Mouse (Mus musculus) neural tube, embryonic 12.5 days (tissue): ENCODE measurements around the gene Frem1. TPM values are rescaled to one million over a fixed set of nuclear protein-coding genes. Genes with fewer than 3 reads are reported as not detected.

Experiments
- ATAC-seq: fragments of 200-750 bp; cut with Nextera tagmentation; 2 replicates; pipeline ENCODE4 v1.8.0; 2017; ENCODE audit warnings: low read depth, mild to moderate bottlenecking, moderate TSS enrichment, moderate library complexity; ENCODE audit not compliant: low FRiP score
- H3K27ac ChIP-seq: fragments of 300-500 bp; sonication (generic); 2 replicates; pipeline ENCODE4 v1.5.1; 2016
- H3K27me3 ChIP-seq: fragments of 300-500 bp; sonication (generic); replicated peaks from 2 replicates; pipeline ENCODE4 v1.6.1; 2016; ENCODE audit warnings: mild to moderate bottlenecking
- H3K36me3 ChIP-seq: fragments of 300-500 bp; sonication (generic); 2 replicates; pipeline ENCODE4 v1.6.1; 2016; ENCODE audit warnings: mild to moderate bottlenecking
- H3K4me1 ChIP-seq: fragments of 300-500 bp; sonication (generic); 2 replicates; pipeline ENCODE4 v1.6.1; 2016
- H3K4me2 ChIP-seq: fragments of 300-500 bp; sonication (generic); replicated peaks from 2 replicates; pipeline ENCODE4 v1.6.1; 2016; ENCODE audit warnings: mild to moderate bottlenecking
- H3K4me3 ChIP-seq: fragments of 300-500 bp; sonication (generic); 2 replicates; pipeline ENCODE4 v1.5.1; 2016
- H3K9ac ChIP-seq: fragments of 300-500 bp; sonication (generic); 2 replicates; pipeline ENCODE4 v1.6.1; 2016; ENCODE audit warnings: mild to moderate bottlenecking
- H3K9me3 ChIP-seq: fragments of 300-500 bp; sonication (generic); 2 replicates; pipeline ENCODE4 v1.6.1; 2016; ENCODE audit warnings: mild to moderate bottlenecking
- WGBS: fragments of 180-500 bp; shearing (Covaris S2); methylation state at CpG from one replicate; pipeline ENCODE4 v1.1.7; 2016; 5-methylcytosine and 5-hydroxymethylcytosine counted together
- polyA plus RNA-seq: library from polyadenylated mRNA; unstranded; fragments of >200 nt; fragmentation: Nextera tagmentation; extraction: Ambion mirVana; gene quantifications from 2 replicates; pipeline ENCODE4 v1.2.1, GENCODE M21; 2016

Gene Frem1
- polyA plus RNA-seq, 1 experiment from 2014 or later, result 2.5 TPM

DNA sequence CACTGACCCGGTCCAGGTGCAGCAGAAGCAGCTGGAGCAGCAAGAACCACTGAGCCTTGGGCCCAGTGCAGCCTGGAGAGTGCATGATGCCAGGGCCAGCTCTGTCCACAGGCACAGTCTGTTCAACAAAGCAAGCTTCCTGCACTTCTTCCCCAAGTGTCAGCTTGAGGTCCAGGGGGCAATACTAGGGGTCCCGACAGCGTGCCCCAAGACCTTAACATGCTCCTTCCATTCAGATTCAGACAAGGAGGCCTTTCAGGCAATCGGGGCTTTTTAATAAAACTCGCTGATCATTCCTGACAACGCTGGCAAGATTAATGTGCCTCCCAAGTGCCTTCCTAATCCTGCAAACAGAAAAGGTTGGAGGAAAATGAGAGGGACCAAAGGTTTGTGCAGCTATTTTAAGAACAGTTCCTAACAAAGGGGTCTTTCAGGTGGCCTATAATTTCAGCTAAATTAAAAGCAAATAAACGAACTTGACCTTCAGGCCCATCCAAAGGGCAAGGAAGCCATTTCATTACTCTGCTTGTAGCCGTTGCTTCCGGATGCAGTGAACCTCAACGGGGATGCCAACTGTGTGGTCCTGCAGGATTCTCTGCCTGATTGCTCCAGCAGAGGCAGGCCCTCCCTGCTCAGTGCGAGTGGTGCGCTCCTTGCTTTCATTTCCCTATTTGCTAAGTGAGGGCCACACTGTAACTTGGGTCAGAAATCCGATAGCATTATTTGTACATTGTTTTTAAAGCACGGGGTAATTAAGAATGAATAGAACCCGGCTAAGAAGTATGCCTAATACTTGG lies 31.2 kb downstream of the Frem1 start:
- Histone ChIP-seq H3K27ac (no peak overlapping the region), H3K36me3 (no peaks in the 10 kb centered on the region), H3K4me2 (no peak overlapping the region), H3K4me1 (peaks cover 10% of the 10 kb centered on the region), H3K9ac (no peak overlapping the region), H3K4me3 (no peak overlapping the region), H3K27me3 (no peaks in the 10 kb centered on the region; the same call in 1 of the 2 replicates), H3K9me3 (no peaks in the 10 kb centered on the region)
- ATAC-seq, result no peak
- WGBS, result 35% methylated on average over 15 of the region's 15 CpGs

DNA sequence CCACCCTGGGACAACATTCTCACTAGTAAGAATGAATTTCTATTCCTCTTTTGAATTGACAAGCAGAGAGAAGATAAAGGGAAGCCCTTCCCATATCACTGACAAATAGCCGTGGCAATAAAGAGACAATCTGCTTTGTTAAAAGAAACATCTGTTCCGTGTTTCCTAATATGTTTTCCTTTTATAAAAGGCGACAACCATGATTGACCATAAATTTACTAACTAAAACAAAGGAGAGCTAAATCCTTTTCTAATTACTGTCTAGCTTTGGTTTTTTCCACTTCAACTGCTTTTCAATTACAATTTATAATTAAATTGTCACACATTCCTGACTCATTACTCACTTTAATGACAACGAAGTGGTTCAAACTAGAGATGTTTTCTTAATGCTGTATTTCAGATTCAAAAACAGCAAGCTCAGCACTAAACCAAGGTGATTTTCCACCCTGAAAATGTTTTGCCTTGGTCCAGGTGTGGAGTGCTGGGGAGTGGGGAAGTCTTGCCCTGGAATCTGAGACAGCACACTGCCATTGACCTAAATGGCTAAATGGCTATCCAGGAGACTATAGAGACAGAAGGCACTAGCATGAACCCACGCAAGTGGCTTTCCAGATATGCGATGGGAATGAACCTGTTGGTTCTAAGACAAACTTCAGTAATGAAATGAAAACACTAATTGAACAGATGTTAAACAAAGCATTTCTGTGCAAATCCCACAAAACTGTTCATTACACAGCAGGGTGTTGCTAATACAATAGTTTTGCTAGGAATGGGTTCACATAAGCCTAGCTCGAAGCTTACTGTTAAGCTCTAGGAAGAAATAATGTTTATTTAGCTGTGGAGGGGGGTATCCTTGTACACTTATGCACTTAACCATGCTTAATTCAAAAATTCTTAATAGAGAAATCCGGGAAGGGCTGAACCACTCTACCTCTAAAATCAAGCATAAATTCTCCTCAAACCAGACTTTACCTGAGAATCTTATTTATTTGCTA lies 33.7 kb downstream of the Frem1 start:
- no peaks in the 10 kb centered on the region; the same call in 1 of the 2 replicates for H3K27me3 ChIP-seq
- WGBS, result 46% methylated on average over 8 of the region's 8 CpGs
- H3K4me2 ChIP-seq, result no peak overlapping the region
- ATAC-seq, result no peak; the same call in 1 of the 2 replicates
- H3K4me3 ChIP-seq, result no peak overlapping the region
- no peaks in the 10 kb centered on the region for H3K9me3 ChIP-seq
- H3K9ac ChIP-seq, result no peak overlapping the region
- no peak overlapping the region for H3K27ac ChIP-seq
- H3K36me3 ChIP-seq, result no peaks in the 10 kb centered on the region
- peaks cover 10% of the 10 kb centered on the region for H3K4me1 ChIP-seq

DNA sequence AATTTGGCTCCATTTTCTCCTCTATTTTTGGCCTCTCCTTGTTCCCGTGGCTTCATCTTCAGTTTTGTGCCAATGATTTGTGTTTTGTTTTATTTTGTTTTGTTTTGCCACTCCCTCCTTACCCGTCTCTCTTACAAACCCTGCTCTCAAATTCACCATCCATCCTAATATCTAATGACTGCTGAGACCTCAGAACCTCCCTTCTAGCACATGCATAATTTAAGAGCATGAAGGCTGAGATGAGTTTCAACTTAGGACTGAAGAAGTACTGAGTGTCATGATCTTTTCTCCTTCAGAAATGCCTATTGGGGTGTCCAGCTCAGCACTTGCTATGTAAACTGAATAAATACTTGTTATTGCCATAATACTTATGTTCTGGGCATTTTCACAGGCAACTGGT lies 37.6 kb downstream of the Frem1 start:
- no peaks in the 10 kb centered on the region for H3K9me3 ChIP-seq
- H3K36me3 ChIP-seq, result no peaks in the 10 kb centered on the region
- H3K4me2 ChIP-seq, result no peak overlapping the region
- H3K4me3 ChIP-seq, result no peak overlapping the region
- H3K9ac ChIP-seq, result no peak overlapping the region
- ATAC-seq, result no peak
- no peak overlapping the region for H3K27ac ChIP-seq
- WGBS, result 81% methylated on average over 2 of the region's 2 CpGs
- H3K27me3 ChIP-seq, result no peaks in the 10 kb centered on the region
- no peaks in the 10 kb centered on the region for H3K4me1 ChIP-seq

DNA sequence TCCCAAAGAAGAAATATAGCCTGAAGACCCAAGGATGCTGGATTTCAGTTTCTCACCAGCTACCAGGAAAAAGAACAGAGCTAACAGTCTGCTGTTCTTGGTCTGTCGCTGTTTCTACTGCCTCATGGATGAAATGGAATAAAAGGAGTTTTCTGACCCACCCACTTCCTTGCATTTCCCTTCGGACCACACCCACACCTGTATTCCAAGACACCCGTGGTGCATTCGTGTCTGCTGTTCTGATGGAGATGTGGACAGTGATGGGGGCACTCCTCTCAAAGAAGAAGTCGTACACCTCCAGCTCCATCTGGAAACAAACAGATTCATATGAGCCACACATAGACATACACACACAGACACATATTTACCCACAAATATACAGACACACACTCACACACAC lies 48.1 kb downstream of the Frem1 start:
- H3K27me3 ChIP-seq, result no peaks in the 10 kb centered on the region
- no peak overlapping the region for H3K4me3 ChIP-seq
- no peak for ATAC-seq
- 85% methylated on average over 5 of the region's 5 CpGs for WGBS
- no peak overlapping the region for H3K9ac ChIP-seq
- no peaks in the 10 kb centered on the region for H3K9me3 ChIP-seq
- H3K4me2 ChIP-seq, result no peak overlapping the region
- H3K27ac ChIP-seq, result no peak overlapping the region
- H3K4me1 ChIP-seq, result no peaks in the 10 kb centered on the region
- H3K36me3 ChIP-seq, result no peaks in the 10 kb centered on the region

DNA sequence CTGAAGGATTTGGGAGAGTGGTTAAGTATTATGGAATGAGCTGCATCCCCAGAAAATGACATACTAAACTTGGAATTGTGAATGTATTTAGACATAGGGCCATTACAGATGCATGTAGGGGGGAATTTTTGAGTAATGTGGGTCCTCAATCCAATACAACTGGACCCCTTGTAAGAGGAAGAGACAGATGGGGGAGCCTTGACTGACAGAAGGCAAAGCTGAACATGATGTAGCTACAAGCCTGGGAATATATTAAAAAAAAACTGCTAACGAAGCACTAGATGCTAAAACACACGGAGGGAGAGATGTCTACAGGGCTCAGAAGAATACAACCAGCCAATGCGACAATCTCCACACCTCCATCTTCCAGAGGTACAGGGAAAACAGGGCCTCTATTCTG lies 60.1 kb downstream of the Frem1 start:
- H3K4me1 ChIP-seq, result no peaks in the 10 kb centered on the region
- ATAC-seq, result no peak
- H3K9ac ChIP-seq, result no peak overlapping the region
- no peak overlapping the region for H3K27ac ChIP-seq
- no peaks in the 10 kb centered on the region for H3K36me3 ChIP-seq
- WGBS, result 95% methylated on average over 3 of the region's 3 CpGs
- no peaks in the 10 kb centered on the region for H3K27me3 ChIP-seq
- no peaks in the 10 kb centered on the region for H3K9me3 ChIP-seq
- no peak overlapping the region for H3K4me3 ChIP-seq
- no peak overlapping the region for H3K4me2 ChIP-seq

DNA sequence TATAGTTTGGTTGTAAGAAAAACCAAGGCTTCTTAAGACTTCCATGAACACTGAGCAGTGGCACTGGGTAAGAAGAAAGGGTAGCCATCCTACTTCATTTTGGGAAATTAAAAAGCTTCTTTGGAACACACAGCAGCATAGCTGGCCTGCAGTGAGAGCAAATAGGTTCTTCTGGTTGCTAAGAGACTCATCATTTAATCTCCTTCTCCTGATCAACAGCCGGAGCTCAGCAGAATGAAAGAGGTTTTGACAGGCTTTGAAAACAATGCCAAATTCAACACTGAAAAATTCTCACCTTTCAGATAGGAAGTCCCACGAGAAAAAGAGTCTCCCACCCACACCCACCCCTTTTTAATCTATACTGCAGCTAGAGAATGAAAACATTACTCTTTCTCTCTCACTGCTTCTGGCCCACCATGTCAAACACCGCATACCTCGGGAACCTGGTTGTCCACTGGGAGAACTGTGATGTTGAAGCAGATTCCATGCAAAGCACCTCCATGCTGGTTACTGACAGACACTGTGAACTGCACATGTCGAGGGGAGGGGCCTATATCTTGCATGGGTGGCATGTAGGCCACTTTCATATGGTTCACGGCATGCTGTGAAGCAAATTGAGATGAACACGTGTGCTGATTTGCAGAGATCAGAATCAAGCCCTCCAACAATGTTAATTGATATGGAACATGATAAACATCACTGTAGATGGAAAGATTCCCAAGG lies 61.0 kb downstream of the Frem1 start:
- Histone ChIP-seq H3K36me3 (no peaks in the 10 kb centered on the region), H3K4me1 (no peaks in the 10 kb centered on the region), H3K4me2 (no peak overlapping the region), H3K27me3 (no peaks in the 10 kb centered on the region), H3K9ac (no peak overlapping the region), H3K9me3 (no peaks in the 10 kb centered on the region), H3K27ac (no peak overlapping the region), H3K4me3 (no peak overlapping the region)
- 78% methylated on average over 7 of the region's 7 CpGs for WGBS
- no peak for ATAC-seq

DNA sequence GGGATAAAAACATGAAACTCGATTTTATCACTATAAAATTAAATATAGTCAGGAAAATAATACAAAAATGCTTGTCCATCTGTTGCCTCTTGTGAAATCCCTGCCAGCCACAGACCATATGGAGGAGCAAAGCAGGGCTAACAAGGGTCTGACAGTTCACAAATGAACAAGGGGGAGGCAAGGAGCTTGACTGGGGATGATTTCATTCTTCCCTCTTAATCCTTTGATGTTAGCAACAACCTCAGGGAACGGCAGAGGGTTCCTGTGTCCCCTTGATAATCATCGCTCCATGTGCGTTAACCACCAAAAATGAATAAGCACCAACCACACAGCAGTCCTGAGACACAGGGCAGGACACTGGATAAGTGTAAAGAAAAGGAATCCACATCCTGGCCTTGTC lies 79.8 kb downstream of the Frem1 start:
- ATAC-seq, result no peak
- WGBS, result 64% methylated on average over 4 of the region's 4 CpGs
- no peak overlapping the region for H3K27ac ChIP-seq
- no peak overlapping the region for H3K4me2 ChIP-seq
- no peaks in the 10 kb centered on the region for H3K9me3 ChIP-seq
- H3K4me1 ChIP-seq, result no peaks in the 10 kb centered on the region
- no peaks in the 10 kb centered on the region for H3K36me3 ChIP-seq
- no peaks in the 10 kb centered on the region for H3K27me3 ChIP-seq
- no peak overlapping the region for H3K9ac ChIP-seq
- no peak overlapping the region for H3K4me3 ChIP-seq

DNA sequence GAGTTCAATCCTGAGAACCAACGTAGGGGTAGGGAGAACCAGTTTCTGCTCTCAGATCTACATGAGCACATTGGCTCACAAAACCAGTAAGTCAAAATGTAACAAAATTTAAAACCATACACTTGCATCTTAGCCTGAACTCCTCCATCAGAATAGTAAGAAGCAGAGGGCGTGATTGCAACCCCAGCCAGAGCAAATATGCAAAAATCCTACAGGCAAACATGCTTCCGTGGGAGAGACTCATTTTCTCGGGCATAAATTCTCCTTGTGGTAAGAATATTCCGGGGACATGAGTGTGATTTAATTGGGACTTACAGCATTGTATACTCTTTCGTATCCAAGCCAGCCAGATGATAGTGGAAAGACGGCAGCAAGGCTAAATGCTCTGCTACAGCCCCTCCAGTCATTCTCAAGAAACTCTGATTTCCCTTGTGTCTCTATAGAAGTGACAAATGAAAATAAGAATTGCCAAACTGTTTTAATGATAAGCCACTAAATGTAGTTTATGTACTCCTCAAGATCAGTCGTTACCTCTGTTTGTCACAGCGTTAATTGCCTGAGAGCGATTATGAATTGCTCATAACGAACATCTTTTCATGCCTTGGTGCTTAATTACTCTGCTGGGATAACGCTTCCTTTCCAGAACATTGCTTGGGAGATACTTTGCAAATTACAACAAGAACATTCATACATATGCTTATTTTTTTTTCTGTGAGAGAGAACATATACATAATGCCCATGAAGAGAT lies 81.1 kb downstream of the Frem1 start:
- Histone ChIP-seq H3K4me2 (no peak overlapping the region), H3K27ac (no peak overlapping the region), H3K36me3 (no peaks in the 10 kb centered on the region), H3K4me3 (no peak overlapping the region), H3K9ac (no peak overlapping the region), H3K9me3 (no peaks in the 10 kb centered on the region), H3K27me3 (no peaks in the 10 kb centered on the region), H3K4me1 (no peaks in the 10 kb centered on the region)
- 80% methylated on average over 12 of the region's 12 CpGs for WGBS
- ATAC-seq, result no peak

DNA sequence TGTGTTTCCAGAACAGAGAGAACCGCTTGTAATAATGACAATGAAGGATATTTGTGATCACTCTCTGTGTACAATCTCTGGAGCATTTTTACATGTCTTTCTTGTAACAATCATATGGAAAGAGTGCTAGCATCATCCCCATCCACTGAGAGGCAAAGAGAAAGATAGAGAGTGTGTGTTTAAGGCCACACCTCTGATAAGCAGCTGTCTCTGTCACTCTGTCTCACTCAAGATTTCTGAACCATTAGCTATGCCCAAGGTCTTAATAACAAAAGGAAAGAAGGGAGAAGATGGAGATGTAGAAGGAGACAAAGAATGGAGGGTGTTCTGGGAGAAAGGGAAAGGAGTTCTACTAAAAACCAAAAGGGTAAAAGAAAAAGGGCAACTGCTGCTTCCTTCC lies 91.1 kb downstream of the Frem1 start:
- Histone ChIP-seq H3K9me3 (no peaks in the 10 kb centered on the region), H3K27me3 (no peaks in the 10 kb centered on the region), H3K4me2 (no peak overlapping the region), H3K4me1 (no peaks in the 10 kb centered on the region), H3K36me3 (no peaks in the 10 kb centered on the region), H3K4me3 (no peak overlapping the region), H3K27ac (no peak overlapping the region), H3K9ac (no peak overlapping the region)
- ATAC-seq, result no peak
- WGBS, result 59% methylated on average over 1 of the region's 1 CpGs

DNA sequence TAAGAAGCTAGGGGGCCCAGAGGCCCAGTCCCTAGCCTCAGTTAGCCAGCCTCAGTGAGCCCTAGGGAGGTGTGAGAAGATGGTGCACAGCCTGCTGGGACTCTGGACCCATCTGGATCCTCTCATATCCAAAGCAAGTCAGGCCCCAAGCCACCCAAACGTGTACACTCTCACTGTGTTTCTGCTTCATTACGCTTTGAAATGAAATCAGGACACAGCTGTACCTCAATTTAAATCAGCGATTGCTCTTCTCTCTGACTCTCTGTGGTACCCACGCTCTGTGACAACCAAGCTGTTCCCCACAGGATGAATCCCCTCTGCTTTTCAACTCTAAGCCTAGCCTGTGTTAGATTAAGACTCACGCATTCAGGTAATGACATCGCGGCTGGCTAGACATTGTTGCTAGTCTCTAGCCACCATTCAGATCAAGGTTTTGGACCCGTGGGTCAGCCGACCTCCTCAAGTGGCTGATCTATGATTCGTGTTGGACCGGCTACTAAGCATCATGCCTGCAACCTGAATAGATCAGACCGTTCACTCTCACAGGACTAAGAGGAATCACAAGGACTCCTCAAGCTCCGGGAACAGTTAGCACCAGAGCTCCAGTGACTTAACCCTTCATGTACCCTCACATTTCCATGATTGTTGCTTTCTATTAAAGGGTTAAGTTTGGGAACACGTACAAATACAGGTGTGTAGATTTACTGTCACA lies 94.2 kb downstream of the Frem1 start:
- H3K36me3 ChIP-seq, result no peaks in the 10 kb centered on the region
- no peak overlapping the region for H3K27ac ChIP-seq
- H3K4me3 ChIP-seq, result no peak overlapping the region
- H3K9ac ChIP-seq, result no peak overlapping the region
- H3K4me2 ChIP-seq, result no peak overlapping the region
- H3K9me3 ChIP-seq, result no peaks in the 10 kb centered on the region
- H3K27me3 ChIP-seq, result no peaks in the 10 kb centered on the region
- peak; percentile 74; the same call in 1 of the 2 replicates for ATAC-seq
- WGBS, result 78% methylated on average over 14 of the region's 14 CpGs
- no peaks in the 10 kb centered on the region for H3K4me1 ChIP-seq

DNA sequence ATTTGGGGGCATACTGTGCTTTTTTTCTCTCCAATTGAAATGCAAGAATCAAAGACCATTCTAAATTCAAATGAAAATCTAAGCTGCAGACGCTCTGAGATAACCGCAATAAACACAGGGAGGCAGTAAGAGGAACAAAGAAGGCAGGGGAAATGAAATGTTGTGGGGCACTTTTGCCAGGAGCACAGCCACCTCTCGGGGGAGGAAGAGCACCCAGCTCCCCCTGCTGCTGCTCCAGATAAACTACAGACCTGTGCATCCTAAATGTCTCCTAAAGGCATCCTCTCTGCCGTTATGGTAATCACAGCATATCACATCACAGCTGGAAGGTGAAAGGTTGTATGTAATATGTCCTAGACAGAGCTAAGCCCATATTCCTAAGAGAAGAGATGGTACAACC lies 98.1 kb downstream of the Frem1 start:
- ATAC-seq, result no peak
- H3K4me2 ChIP-seq, result no peak overlapping the region
- H3K9ac ChIP-seq, result no peak overlapping the region
- no peak overlapping the region for H3K27ac ChIP-seq
- no peaks in the 10 kb centered on the region for H3K9me3 ChIP-seq
- 0 out of 2 replicates have a peak, but pooled peaks cover 2% of the 10 kb centered on the region for H3K4me1 ChIP-seq
- H3K36me3 ChIP-seq, result no peaks in the 10 kb centered on the region
- H3K27me3 ChIP-seq, result no peaks in the 10 kb centered on the region
- no peak overlapping the region for H3K4me3 ChIP-seq
- WGBS, result 32% methylated on average over 4 of the region's 4 CpGs
